Mouse (Mus musculus) adrenal gland, postnatal 14 days (tissue): ENCODE measurements around the gene Crkl. TPM values are rescaled to one million over a fixed set of nuclear protein-coding genes. Genes with fewer than 3 reads are reported as not detected.

Source experiments
- DNase-seq: peaks from one replicate; pipeline ENCODE4 v3.0.0; 2021; ENCODE audit warnings: mixed read lengths
- total RNA-seq: library from RNA; stranded (reverse); gene quantifications from 2 replicates; pipeline ENCODE4 v1.2.3, GENCODE M21; 2021

Crkl gene
- total RNA-seq, 1 experiment from 2014 or later = 39.1 TPM

- peak; percentile 42 for DNase-seq
Measured at GRCm38 (mm10) chr16:17529981-17530586, 78.3 kb downstream of the Crkl start.

- peak; percentile 99 for DNase-seq
Measured at GRCm38 (mm10) chr16:17530640-17531288, 79.0 kb downstream of the Crkl start, which contains the start of gene Thap7. Thap7 (minus strand) TSS chr16:17531136.

GRCm38 (mm10) chr16:17532271-17532670 lies 80.5 kb downstream of the Crkl start:
- DNase-seq = peak; percentile 43

- DNase-seq = no peak
Measured at GRCm38 (mm10) chr16:17532676-17533329, 81.0 kb downstream of the Crkl start.

GRCm38 (mm10) chr16:17536584-17536983 lies 84.8 kb downstream of the Crkl start:
- no peak for DNase-seq

Other genes with a start within 250 kb of the Crkl start
- gene Ube2l3, start 249.3 kb upstream of the Crkl start, total RNA-seq = 190 and 193 TPM in 2 replicates
- 0.07 and 0.08 TPM in 2 replicates for gene Rimbp3, start 243.4 kb upstream of the Crkl start, total RNA-seq
- gene Hic2, start 218.4 kb upstream of the Crkl start, total RNA-seq = 2.7 and 3.2 TPM in 2 replicates
- 8.4 and 10.5 TPM in 2 replicates for gene Tmem191c, start 175.9 kb upstream of the Crkl start, total RNA-seq
- 3.7 and 75.0 TPM in 2 replicates for gene Serpind1, start 120.6 kb upstream of the Crkl start, total RNA-seq
- gene Snap29, start 46.0 kb upstream of the Crkl start, total RNA-seq = 22.9 TPM in 2 replicates
- 71.7 and 73.6 TPM in 2 replicates for gene Pi4ka, start 45.7 kb upstream of the Crkl start, total RNA-seq
- gene Aifm3, start 37.6 kb downstream of the Crkl start, total RNA-seq = 5.1 and 5.4 TPM in 2 replicates
- gene Lztr1, start 56.7 kb downstream of the Crkl start, total RNA-seq = 75.3 and 75.6 TPM in 2 replicates
- gene Thap7, start 79.1 kb downstream of the Crkl start, total RNA-seq = 29.4 and 33.3 TPM in 2 replicates
- gene Lrrc74b, start 109.3 kb downstream of the Crkl start, total RNA-seq = 0.15 and 0.37 TPM in 2 replicates
- gene P2rx6, start 109.9 kb downstream of the Crkl start, total RNA-seq = 0.45 and 0.56 TPM in 2 replicates
- 8.0 and 8.3 TPM in 2 replicates for gene Slc7a4, start 131.2 kb downstream of the Crkl start, total RNA-seq
- 29.1 and 33.6 TPM in 2 replicates for gene Smpd4, start 167.4 kb downstream of the Crkl start, total RNA-seq
- gene Ccdc74a, start 194.5 kb downstream of the Crkl start, total RNA-seq = 2.0 and 3.8 TPM in 2 replicates